Mouse (Mus musculus) limb, embryonic 10.5 days (tissue): Measurements from ENCODE around the gene Fyn. TPM values are rescaled to one million over a fixed set of nuclear protein-coding genes. Genes with fewer than 3 reads are reported as not detected.

Experiments
- DNase-seq: peaks from one replicate; pipeline ENCODE4 v3.0.0-alpha.2; 2017; ENCODE audit warnings: low spot score
- H3K27ac ChIP-seq: fragments of 300-500 bp; sonication (generic); 2 replicates; pipeline ENCODE4 v1.5.1; 2016; ENCODE audit warnings: mild to moderate bottlenecking
- H3K27me3 ChIP-seq: fragments of 300-500 bp; sonication (generic); 2 replicates; pipeline ENCODE4 v1.6.1; 2016; ENCODE audit warnings: low read depth, mild to moderate bottlenecking; ENCODE audit not compliant: poor library complexity, severe bottlenecking
- H3K36me3 ChIP-seq: fragments of 300-500 bp; sonication (generic); 2 replicates; pipeline ENCODE4 v1.6.1; 2016; ENCODE audit warnings: mild to moderate bottlenecking, moderate library complexity
- H3K4me1 ChIP-seq: fragments of 300-500 bp; sonication (generic); 2 replicates; pipeline ENCODE4 v1.6.1; 2016
- H3K4me3 ChIP-seq: fragments of 300-500 bp; sonication (generic); 2 replicates; pipeline ENCODE4 v1.5.1; 2016; ENCODE audit warnings: mild to moderate bottlenecking, moderate library complexity
- H3K9me3 ChIP-seq: fragments of 300-500 bp; sonication (generic); replicated peaks from 2 replicates; pipeline ENCODE4 v1.6.1; 2016; ENCODE audit warnings: mild to moderate bottlenecking
- WGBS: fragments of 180-500 bp; shearing (Covaris S2); methylation state at CpG from one replicate; pipeline ENCODE4 v1.1.7; 2016; 5-methylcytosine and 5-hydroxymethylcytosine counted together
- polyA plus RNA-seq: library from polyadenylated mRNA; unstranded; fragments of >200 nt; fragmentation: Nextera tagmentation; extraction: Ambion mirVana; gene quantifications from 2 replicates; pipeline ENCODE4 v1.2.1, GENCODE M21; 2016

Fyn gene
- polyA plus RNA-seq, 1 experiment from 2014 or later = 16.0 TPM

- Histone ChIP-seq H3K4me3 (no peak overlapping the region), H3K36me3 (no peaks in the 10 kb centered on the region), H3K27me3 (no peaks in the 10 kb centered on the region), H3K4me1 (peaks cover 66% of the 10 kb centered on the region), H3K27ac (peak overlapping the region; percentile 88), H3K9me3 (no peaks in the 10 kb centered on the region)
- DNase-seq = no peak
- 62% methylated on average over 9 of the region's 9 CpGs for WGBS
Observed at GRCm38 (mm10) chr10:39551637-39552185, 183.1 kb downstream of the Fyn start.

DNA sequence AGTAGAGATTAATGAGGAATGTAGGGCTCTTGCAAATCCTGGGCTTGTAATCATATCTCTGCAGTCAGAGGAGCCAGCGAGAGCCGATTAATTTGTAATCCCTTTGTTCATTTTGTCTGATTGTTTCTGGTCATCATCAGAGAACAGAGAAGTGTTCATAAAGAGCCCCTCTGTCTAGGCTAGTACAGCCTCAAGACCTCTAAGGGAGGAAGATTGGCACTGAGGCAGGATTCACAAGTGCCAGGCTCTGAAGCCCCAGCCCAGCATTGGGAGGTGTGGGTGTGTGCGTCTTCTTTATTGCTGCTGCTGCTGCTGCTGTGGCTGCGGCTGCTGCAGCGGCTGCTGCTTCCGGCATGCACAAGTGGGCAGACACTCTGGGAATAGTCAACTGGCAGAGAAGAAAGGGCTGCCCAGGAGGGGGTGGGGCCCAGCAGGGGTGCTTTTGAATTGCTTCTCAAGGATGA, 183.7 kb downstream of the Fyn start:
- DNase-seq = no peak

GRCm38 (mm10) chr10:39552903-39553302, 184.2 kb downstream of the Fyn start:
- Histone ChIP-seq H3K36me3 (no peaks in the 10 kb centered on the region), H3K4me1 (peaks cover 69% of the 10 kb centered on the region), H3K27ac (peak overlapping the region; percentile 88), H3K4me3 (no peak overlapping the region), H3K27me3 (no peaks in the 10 kb centered on the region), H3K9me3 (no peaks in the 10 kb centered on the region)
- WGBS = 69% methylated on average over 5 of the region's 5 CpGs
- DNase-seq = no peak

More for the DNA sequence above, 183.7 kb downstream of the Fyn start:
- Histone ChIP-seq H3K27me3 (no peaks in the 10 kb centered on the region), H3K9me3 (no peaks in the 10 kb centered on the region), H3K27ac (peak overlapping the region; percentile 88), H3K4me3 (no peak overlapping the region), H3K36me3 (no peaks in the 10 kb centered on the region), H3K4me1 (peaks cover 66% of the 10 kb centered on the region)
- 31% methylated on average over 6 of the region's 6 CpGs for WGBS

DNA sequence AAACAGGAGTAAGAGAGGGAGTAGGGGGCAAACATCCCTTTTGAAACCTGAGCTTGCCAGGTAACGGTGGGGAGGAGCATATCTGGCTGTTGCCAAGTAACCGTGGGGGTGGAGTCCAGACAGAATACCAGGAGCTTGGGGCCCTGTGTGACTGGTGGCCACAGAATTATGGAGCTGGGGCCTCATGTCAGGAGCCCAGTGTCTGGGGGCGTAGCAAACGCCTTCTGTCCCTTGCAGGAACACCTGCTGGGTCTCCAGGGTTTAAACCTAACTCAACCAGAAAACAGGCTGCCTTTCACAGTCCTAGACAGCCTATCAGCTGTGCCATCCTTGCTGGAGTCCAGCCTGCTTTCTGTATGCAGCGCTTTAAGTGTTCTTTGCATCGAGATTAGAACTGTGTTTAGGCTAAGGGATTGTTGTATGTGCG, 186.6 kb downstream of the Fyn start:
- H3K27ac ChIP-seq = peak overlapping the region; percentile 88
- no peaks in the 10 kb centered on the region for H3K36me3 ChIP-seq
- 19% methylated on average over 7 of the region's 7 CpGs for WGBS
- no peaks in the 10 kb centered on the region for H3K9me3 ChIP-seq
- H3K4me1 ChIP-seq = peaks cover 88% of the 10 kb centered on the region
- no peaks in the 10 kb centered on the region for H3K27me3 ChIP-seq
- peak overlapping the region; percentile 21 for H3K4me3 ChIP-seq
- peak; percentile 70 for DNase-seq

DNA sequence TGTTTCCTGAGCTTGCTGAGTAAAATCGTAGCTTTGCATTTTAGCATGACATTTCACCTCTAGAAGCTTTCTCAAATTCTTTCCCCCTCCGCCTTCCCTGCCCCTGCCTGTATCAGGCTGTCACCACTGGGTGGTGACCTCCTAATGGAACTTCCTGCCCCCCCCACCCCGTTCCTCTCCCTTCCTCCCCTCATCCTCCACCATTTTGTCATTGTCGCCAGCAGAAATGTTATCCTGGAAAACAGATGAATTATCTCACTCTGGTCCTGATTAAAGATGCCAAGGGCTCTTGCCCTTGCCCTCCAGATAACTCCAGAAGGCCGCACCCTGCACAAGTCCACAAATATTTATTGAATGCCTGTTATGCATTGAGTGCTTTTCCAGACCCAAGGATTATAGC, 187.1 kb downstream of the Fyn start:
- H3K27me3 ChIP-seq = no peaks in the 10 kb centered on the region
- DNase-seq = no peak
- peak overlapping the region; percentile 21 for H3K4me3 ChIP-seq
- no peaks in the 10 kb centered on the region for H3K36me3 ChIP-seq
- H3K27ac ChIP-seq = peak overlapping the region; percentile 88
- H3K9me3 ChIP-seq = no peaks in the 10 kb centered on the region
- WGBS = 29% methylated on average over 5 of the region's 5 CpGs
- H3K4me1 ChIP-seq = peaks cover 88% of the 10 kb centered on the region

- Histone ChIP-seq H3K27ac (peak overlapping the region; percentile 64; the same call in 1 of the 2 replicates), H3K4me3 (no peak overlapping the region), H3K36me3 (no peaks in the 10 kb centered on the region), H3K9me3 (no peaks in the 10 kb centered on the region), H3K4me1 (peaks cover 81% of the 10 kb centered on the region), H3K27me3 (no peaks in the 10 kb centered on the region)
- DNase-seq = no peak
- WGBS = 88% methylated on average over 9 of the region's 9 CpGs
Observed at GRCm38 (mm10) chr10:39557360-39557759, 188.7 kb downstream of the Fyn start.

DNA sequence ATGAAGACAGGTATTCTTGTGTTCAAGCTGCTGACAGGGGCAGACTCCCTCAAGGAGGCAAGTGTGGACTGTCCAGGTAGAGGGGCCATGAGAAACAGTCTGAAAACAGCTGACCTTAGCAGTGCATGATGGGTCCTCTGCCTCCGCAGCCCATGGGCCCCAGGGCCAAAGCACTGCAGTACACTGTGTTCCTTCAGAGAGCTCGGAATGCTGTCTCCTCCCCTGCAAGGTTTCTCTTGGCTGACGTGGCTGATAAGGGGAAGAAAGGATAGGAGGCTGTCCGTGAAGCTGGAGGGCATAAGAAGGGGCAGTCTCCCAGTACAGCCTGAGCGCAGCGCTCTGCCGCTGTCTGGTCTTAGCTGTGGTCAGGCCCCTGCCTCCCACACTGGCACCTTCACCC, 189.2 kb downstream of the Fyn start:
- no peak for DNase-seq
- peaks cover 79% of the 10 kb centered on the region for H3K4me1 ChIP-seq
- H3K27me3 ChIP-seq = no peaks in the 10 kb centered on the region
- H3K36me3 ChIP-seq = no peaks in the 10 kb centered on the region
- no peaks in the 10 kb centered on the region for H3K9me3 ChIP-seq
- WGBS = 49% methylated on average over 7 of the region's 7 CpGs
- H3K4me3 ChIP-seq = no peak overlapping the region
- peak overlapping the region; percentile 64 for H3K27ac ChIP-seq

DNA sequence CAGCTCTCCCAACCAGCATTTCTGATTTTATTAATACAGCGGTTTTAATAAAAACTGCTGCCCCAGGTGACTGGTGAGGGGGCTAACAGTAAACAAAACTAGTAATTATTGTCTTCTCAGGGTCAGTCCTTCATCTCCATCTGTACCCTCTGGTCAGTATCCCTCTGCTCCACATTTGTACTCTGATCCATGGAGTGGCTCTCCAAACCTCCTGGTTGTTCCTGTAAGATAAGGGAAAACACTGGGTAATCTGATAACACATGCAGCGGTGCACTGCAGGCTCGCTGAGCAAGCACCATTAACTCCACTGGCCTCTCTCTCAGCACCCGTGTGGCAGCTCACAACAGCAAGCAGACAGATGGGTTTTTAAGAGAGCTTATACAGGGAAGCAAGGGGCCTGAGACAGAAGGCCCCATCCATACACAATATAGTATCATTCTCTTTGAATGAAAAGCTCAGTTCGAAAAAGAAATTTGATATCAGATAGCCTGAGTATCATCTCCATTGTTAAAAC, 189.9 kb downstream of the Fyn start:
- Histone ChIP-seq H3K27ac (peak overlapping the region; percentile 1; the same call in 1 of the 2 replicates), H3K4me1 (peaks cover 79% of the 10 kb centered on the region)
- DNase-seq = no peak

DNA sequence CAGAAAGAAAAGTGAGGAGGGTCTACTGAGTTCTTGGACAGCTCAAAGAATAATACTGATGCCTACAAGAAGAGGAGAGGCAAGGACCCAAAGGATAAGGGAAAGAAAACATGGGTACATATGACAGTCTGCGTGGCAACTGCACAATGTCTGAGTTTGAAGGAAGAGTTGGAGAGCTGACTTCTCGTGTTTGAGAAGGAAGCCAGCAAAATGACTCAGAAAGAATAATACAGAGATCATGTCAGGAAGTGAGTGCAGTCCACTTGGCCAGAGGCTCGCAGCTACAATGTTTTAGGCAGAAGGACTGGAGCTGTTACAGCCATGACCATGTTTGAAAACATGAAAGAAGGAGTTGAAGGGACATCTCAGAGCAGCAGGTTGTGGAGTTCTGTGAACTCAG, 190.7 kb downstream of the Fyn start:
- H3K27me3 ChIP-seq = no peaks in the 10 kb centered on the region
- H3K36me3 ChIP-seq = no peaks in the 10 kb centered on the region
- WGBS = 85% methylated on average over 3 of the region's 3 CpGs
- H3K4me1 ChIP-seq = peaks cover 77% of the 10 kb centered on the region
- H3K4me3 ChIP-seq = no peak overlapping the region
- DNase-seq = no peak
- H3K27ac ChIP-seq = no peak overlapping the region
- no peaks in the 10 kb centered on the region for H3K9me3 ChIP-seq

More for the DNA sequence above, 189.9 kb downstream of the Fyn start:
- Histone ChIP-seq H3K36me3 (no peaks in the 10 kb centered on the region), H3K27me3 (no peaks in the 10 kb centered on the region), H3K4me3 (no peak overlapping the region), H3K9me3 (no peaks in the 10 kb centered on the region)
- WGBS = 43% methylated on average over 5 of the region's 5 CpGs

- WGBS = 73% methylated on average over 2 of the region's 2 CpGs
- Histone ChIP-seq H3K36me3 (no peaks in the 10 kb centered on the region), H3K9me3 (no peaks in the 10 kb centered on the region), H3K4me1 (peaks cover 57% of the 10 kb centered on the region), H3K27me3 (no peaks in the 10 kb centered on the region), H3K27ac (no peak overlapping the region), H3K4me3 (no peak overlapping the region)
- no peak for DNase-seq
Observed at GRCm38 (mm10) chr10:39562383-39562782, 193.7 kb downstream of the Fyn start.

GRCm38 (mm10) chr10:39563552-39564223, 195.0 kb downstream of the Fyn start:
- Histone ChIP-seq H3K27me3 (no peaks in the 10 kb centered on the region), H3K4me1 (peaks cover 47% of the 10 kb centered on the region), H3K36me3 (no peaks in the 10 kb centered on the region), H3K27ac (peak overlapping the region; percentile 81), H3K4me3 (no peak overlapping the region), H3K9me3 (no peaks in the 10 kb centered on the region)
- WGBS = 42% methylated on average over 24 of the region's 24 CpGs
- DNase-seq = no peak

- H3K36me3 ChIP-seq = no peaks in the 10 kb centered on the region
- no peak overlapping the region for H3K27ac ChIP-seq
- no peaks in the 10 kb centered on the region for H3K27me3 ChIP-seq
- 87% methylated on average over 12 of the region's 12 CpGs for WGBS
- no peak overlapping the region for H3K4me3 ChIP-seq
- peaks cover 46% of the 10 kb centered on the region for H3K4me1 ChIP-seq
- no peaks in the 10 kb centered on the region for H3K9me3 ChIP-seq
- no peak for DNase-seq
Observed at GRCm38 (mm10) chr10:39566901-39567300, 198.2 kb downstream of the Fyn start.

DNA sequence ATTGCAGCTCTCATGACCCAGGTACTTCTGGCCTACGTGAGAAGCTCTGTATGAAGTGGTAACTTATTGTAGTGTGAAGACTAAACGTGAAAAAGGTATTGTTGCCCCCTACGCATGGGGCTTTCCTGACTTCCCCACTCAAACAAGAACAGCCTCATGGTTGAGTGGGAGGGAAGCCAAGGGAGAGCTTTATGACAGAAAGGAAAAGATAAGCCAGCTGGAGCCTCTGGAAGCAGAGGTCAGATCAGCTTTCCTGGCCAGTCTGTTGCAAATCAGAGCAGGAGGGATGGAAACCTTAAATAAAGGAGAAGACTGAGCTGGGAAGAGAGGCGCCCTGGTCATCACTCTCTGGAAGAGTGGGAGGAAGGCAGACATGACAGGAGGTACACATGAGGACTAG, 200.3 kb downstream of the Fyn start:
- 89% methylated on average over 4 of the region's 4 CpGs for WGBS
- H3K27ac ChIP-seq = no peak overlapping the region; the same call in 1 of the 2 replicates
- H3K9me3 ChIP-seq = no peaks in the 10 kb centered on the region
- H3K27me3 ChIP-seq = no peaks in the 10 kb centered on the region
- no peak for DNase-seq
- peaks cover 42% of the 10 kb centered on the region for H3K4me1 ChIP-seq
- H3K36me3 ChIP-seq = no peaks in the 10 kb centered on the region
- no peak overlapping the region for H3K4me3 ChIP-seq
